Mouse (Mus musculus) left cerebral cortex, adult 2 months (tissue): Measurements from ENCODE around the gene Lysmd2. TPM values are rescaled to one million over a fixed set of nuclear protein-coding genes. Genes with fewer than 3 reads are reported as not detected.

ENCODE experiments used
- DNase-seq, 2 experiments: peaks; one replicate each; pipeline ENCODE4 v3.0.0; 2021 to 2022; ENCODE audit warnings: low spot score in 2 of 2, mixed read lengths in 1 of 2; ENCODE audit errors: extremely low spot score in 1 of 2
- H3K27ac ChIP-seq: fragments of 200-600 bp; 2 replicates; pipeline ENCODE4 v1.8.1; 2022
- H3K4me3 ChIP-seq: fragments of 200-600 bp; 2 replicates; pipeline ENCODE4 v1.8.1; 2022
- CTCF ChIP-seq: fragments of 200-600 bp; IDR thresholded peaks from 2 replicates; pipeline ENCODE4 v1.8.1; 2022; ENCODE audit warnings: antibody characterized with exemption, mild to moderate bottlenecking, moderate library complexity
- intact Hi-C: fragments of 180-260 bp; cut with DNase I; formaldehyde crosslinking; loops from one replicate; pipeline ENCODE4 v1.15.1; 2025
- total RNA-seq, 2 experiments: library from RNA; stranded (reverse); gene quantifications; 2 replicates each; pipeline ENCODE4 v1.2.3; 2021

Lysmd2 gene
- total RNA-seq, 2 experiments from 2014 or later, result 61.4 to 69.1 TPM

DNA sequence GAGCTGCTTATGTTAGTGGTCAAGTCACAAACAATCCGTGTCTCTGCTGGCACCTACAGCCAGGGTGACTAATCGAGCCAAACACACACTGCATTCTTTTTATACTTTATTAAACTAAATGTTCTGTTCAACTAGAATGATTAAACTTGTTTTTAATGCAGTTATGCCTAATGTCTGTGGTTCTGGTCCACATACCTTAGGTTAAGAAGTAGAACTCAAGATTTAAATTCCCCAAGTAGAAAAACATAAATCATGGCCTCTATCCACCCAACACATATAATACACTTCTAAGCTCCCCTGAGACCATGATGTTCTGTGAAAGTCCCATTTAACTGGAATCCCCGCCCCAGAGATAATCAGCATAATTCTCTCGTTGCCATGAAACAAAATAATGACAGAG lies 54.1 kb downstream of the Lysmd2 start:
- no peak for DNase-seq
- no peak overlapping the region for H3K4me3 ChIP-seq
- H3K27ac ChIP-seq, result peak overlapping the region; percentile 56
- intact Hi-C loops, result loop anchor here (5.0 kb wide), 2 partner anchors 52 to 338 kb away; partner anchors contain the start of gene Lysmd2
- TF ChIP-seq CTCF, result no peak

DNA sequence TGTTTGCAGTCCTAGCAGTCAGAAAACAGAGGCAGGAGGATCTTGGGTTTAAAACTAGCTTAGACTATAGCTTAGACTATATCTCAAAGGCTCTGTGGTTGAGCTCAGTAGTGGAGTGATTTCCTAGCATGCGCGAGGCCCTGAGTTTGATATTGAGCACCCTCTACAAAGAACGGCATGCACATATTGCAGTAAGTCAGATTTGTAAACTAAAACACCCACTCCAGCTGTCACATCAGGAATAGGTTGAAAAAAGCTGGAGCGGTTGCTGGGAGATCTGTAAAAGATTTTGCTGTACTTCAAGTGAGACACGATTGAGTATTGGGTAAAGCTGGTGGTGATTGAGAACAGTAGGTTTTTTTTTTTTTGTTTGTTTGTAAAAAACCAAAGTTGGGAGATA lies 55.1 kb downstream of the Lysmd2 start:
- Histone ChIP-seq H3K27ac (peak overlapping the region; percentile 0; the same call in 1 of the 2 replicates), H3K4me3 (no peak overlapping the region; the same call in 1 of the 2 replicates)
- TF ChIP-seq CTCF, result no peak
- DNase-seq, result peak in 1 of 2 experiments; percentile 17
- intact Hi-C loops, result loop anchor here (5.0 kb wide), 2 partner anchors 53 to 337 kb away; partner anchors contain the start of gene Lysmd2

DNA sequence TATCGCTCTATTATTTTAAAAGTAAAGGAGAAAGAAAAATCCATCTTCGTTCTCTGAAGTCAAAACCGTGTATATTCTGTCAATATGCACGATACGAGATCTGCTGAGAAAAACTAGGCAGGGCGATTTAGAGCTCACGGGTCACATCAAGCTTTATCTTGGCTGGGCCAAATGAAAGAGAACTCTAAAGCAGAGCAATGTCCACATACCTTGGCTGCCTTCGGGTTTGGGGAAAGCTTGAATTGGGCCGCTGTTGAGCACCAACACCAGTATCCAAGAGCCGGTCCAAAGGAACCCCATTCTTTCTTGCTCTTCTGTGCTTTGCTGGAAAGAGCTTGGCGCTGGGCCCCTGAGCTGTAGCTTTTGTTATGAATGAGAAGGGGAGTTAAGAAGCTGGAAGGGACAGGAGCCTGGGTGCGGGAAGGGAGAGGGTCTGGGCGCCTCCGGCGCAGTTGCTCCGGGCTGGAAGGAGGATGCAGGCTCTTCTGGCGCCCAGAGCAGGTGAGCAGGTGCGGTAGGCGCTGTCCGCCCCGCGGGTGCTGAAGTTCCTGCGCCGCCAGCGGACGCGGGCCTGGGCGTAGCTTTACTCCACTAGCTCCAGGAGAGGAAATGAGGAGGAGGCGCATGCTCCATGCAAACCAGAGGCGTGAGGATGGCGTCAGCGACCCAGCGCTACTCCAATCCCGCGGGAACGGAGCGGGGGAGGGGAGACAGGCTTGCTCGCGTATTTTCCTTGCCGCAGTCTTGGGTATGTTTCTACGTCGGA lies 58.1 kb downstream of the Lysmd2 start, which contains the start of gene Scg3:
Gene Scg3, minus strand, starts transcription at position 631 of the 766 bp plus-strand sequence.
- DNase-seq, result peak; percentile 93 to 95
- Histone ChIP-seq H3K4me3 (peak within 1 kb of the TSS; percentile 74), H3K27ac (peak within 1 kb of the TSS; percentile 89)
- intact Hi-C loops, result loop anchor here (1.0 to 5.0 kb wide), 3 partner anchors 56 to 334 kb away; partner anchors contain the start of genes Lysmd2 and Tmod2
- no peak; the same call in 1 of the 2 replicates for TF ChIP-seq CTCF

- no peak for TF ChIP-seq CTCF
- no peak for DNase-seq
- intact Hi-C loops, result loop anchor here (1.0 to 5.0 kb wide), 3 partner anchors 57 to 333 kb away; partner anchors contain the start of genes Lysmd2 and Tmod2
- H3K4me3 ChIP-seq, result peak overlapping the region; percentile 74
- H3K27ac ChIP-seq, result peak overlapping the region; percentile 89
These were observed 58.8 kb downstream of the Lysmd2 start for GRCm38 (mm10) chr9:75684292-75684691.

DNA sequence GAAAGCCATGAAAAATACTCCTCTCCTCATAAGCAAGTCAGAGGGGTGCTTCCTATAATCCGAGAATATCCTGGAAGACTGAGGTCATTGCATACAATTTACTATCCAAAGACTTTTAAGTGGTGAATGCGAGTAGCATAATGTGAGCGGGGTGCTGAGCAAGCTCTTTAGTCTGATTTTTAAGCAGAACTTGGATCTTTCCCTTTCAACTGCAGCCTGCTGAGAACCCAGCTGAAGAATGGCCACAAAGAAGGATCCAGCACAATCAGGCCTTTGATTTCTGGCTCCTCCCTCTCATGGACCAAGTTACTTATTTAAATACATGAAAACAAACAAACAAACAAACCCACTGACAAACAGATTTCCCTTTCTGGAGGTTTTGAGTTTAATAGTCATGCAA lies 59.2 kb downstream of the Lysmd2 start:
- DNase-seq, result no peak
- intact Hi-C loops, result loop anchor here (1.0 to 5.0 kb wide), 3 partner anchors 57 to 333 kb away; partner anchors contain the start of genes Lysmd2 and Tmod2
- Histone ChIP-seq H3K27ac (peak overlapping the region; percentile 89), H3K4me3 (peak overlapping the region; percentile 74)
- TF ChIP-seq CTCF, result no peak

Other genes with a start within 250 kb of the Lysmd2 start
- gene Mapk6, start 215.7 kb upstream of the Lysmd2 start, total RNA-seq, result 10 to 100 TPM; 70.5 to 71.3 TPM
- 10 to 100 TPM; 29.8 to 29.9 TPM for gene Leo1, start 184.2 kb upstream of the Lysmd2 start, total RNA-seq
- gene Tmod3, start 66.1 kb upstream of the Lysmd2 start, total RNA-seq, result 10 to 100 TPM; 43.6 to 62.5 TPM
- 100 to 1,000 TPM; 354 to 358 TPM for gene Tmod2, start 14.4 kb upstream of the Lysmd2 start, total RNA-seq
- gene Scg3, start 58.3 kb downstream of the Lysmd2 start, total RNA-seq, result 100 to 1,000 TPM; 268 to 282 TPM
- 1 to 10 TPM; 1.0 to 1.7 TPM for gene Bmp5, start 149.6 kb downstream of the Lysmd2 start, total RNA-seq